Mouse (Mus musculus) heart, adult 2 months (tissue): ENCODE measurements around the gene Bpifb3.

Experiments used
- CTCF ChIP-seq: fragments of 200-600 bp; IDR thresholded peaks from 2 replicates; pipeline ENCODE4 v1.8.1; 2022; ENCODE audit warnings: antibody characterized with exemption, mild to moderate bottlenecking, moderate library complexity
- EP300 ChIP-seq: fragments of 200-500 bp; IDR thresholded peaks from 2 replicates; pipeline ENCODE4 v1.6.1; 2011; ENCODE audit warnings: low read depth, low read length, control low read depth; ENCODE audit not compliant: insufficient read depth
- POLR2A ChIP-seq: fragments of 200-500 bp; IDR thresholded peaks from 2 replicates; pipeline ENCODE4 v1.6.1; 2011; ENCODE audit warnings: mild to moderate bottlenecking, low read depth, low read length, control low read depth; ENCODE audit not compliant: insufficient read depth

DNA sequence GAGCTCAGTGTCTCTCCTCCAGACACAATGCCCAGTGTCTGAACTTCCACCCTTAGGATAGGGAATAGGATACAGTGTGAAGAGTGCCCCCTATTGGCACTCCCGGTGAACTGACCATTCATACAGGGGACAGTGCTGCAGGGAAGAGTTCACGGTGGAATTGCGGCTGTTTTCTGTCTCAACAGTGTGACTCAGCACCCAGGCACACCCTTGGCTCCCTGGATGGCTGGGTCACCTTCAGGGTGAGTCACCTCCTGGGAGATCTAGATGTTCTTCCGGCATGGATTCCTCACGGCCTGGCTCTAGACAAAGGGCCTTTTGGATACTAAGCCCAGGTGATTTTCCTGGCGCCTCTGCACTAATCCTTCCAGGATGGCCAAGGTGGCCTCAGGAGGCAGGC, 17.3 kb downstream of the Bpifb3 start:
- TF ChIP-seq CTCF (no peak), EP300 (no peak), POLR2A (no peak)
